In genomic region chr12:70707629-70708289, GRCm38 (mm10) we compare ENCODE assay signal across 11 mouse cellular contexts.
DNase-seq lines count a peak whose midpoint lies in the region; ATAC-seq lines count a peak whose summit lies in the region.
"Had no signal": no experiment of that assay in that cellular context is flagged by ENCODE, and none has a peak within 500 bp of the region (broad histone marks: within the 10 kb centered on the region; RNA-seq: fewer than 3 reads in every experiment).

No protein-coding gene starts in this region.

- H3K4me3 ChIP-seq in kidney, embryonic 15.5 days (replicated peaks): no peak overlapping the region
- H3K4me3 ChIP-seq in liver, embryonic 12.5 days: no peak overlapping the region
- H3K4me3 ChIP-seq in stomach, embryonic 16.5 days (replicated peaks; ENCODE audit: low read length): no peak overlapping the region
- no peak overlapping the region for H3K4me3 ChIP-seq in forebrain, embryonic 13.5 days
- H3K4me3 ChIP-seq: forebrain, embryonic 15.5 days; hindbrain, embryonic 15.5 days had no signal

- no peaks in the 10 kb centered on the region for H3K36me3 ChIP-seq in kidney, embryonic 15.5 days
- no peaks in the 10 kb centered on the region for H3K36me3 ChIP-seq in liver, embryonic 12.5 days
- H3K36me3 ChIP-seq in stomach, embryonic 16.5 days (ENCODE audit: control insufficient read depth, insufficient read depth, low read length): no peaks in the 10 kb centered on the region
- no peaks in the 10 kb centered on the region for H3K36me3 ChIP-seq in forebrain, embryonic 13.5 days (ENCODE audit: poor library complexity, severe bottlenecking)
- H3K36me3 ChIP-seq: forebrain, embryonic 15.5 days; hindbrain, embryonic 15.5 days had no signal

- H3K9me3 ChIP-seq in kidney, embryonic 15.5 days (replicated peaks): no peaks in the 10 kb centered on the region
- no peaks in the 10 kb centered on the region for H3K9me3 ChIP-seq in liver, embryonic 12.5 days (replicated peaks)
- no peaks in the 10 kb centered on the region for H3K9me3 ChIP-seq in stomach, embryonic 16.5 days (replicated peaks; ENCODE audit: control insufficient read depth, low read length)
- no peaks in the 10 kb centered on the region for H3K9me3 ChIP-seq in forebrain, embryonic 13.5 days (replicated peaks)
- H3K9me3 ChIP-seq: forebrain, embryonic 15.5 days; hindbrain, embryonic 15.5 days had no signal

- H3K27me3 ChIP-seq in kidney, embryonic 15.5 days: no peaks in the 10 kb centered on the region
- H3K27me3 ChIP-seq in liver, embryonic 12.5 days (replicated peaks): no peaks in the 10 kb centered on the region
- no peaks in the 10 kb centered on the region for H3K27me3 ChIP-seq in stomach, embryonic 16.5 days (ENCODE audit: control insufficient read depth, insufficient read depth, low read length)
- no peaks in the 10 kb centered on the region for H3K27me3 ChIP-seq in forebrain, embryonic 13.5 days
- H3K27me3 ChIP-seq: forebrain, embryonic 15.5 days; hindbrain, embryonic 15.5 days had no signal

- no peak overlapping the region for H3K4me2 ChIP-seq in kidney, embryonic 15.5 days
- H3K4me2 ChIP-seq in liver, embryonic 12.5 days: no peak overlapping the region
- no peak overlapping the region for H3K4me2 ChIP-seq in stomach, embryonic 16.5 days (ENCODE audit: low read depth, low read length)
- H3K4me2 ChIP-seq in forebrain, embryonic 13.5 days: no peak overlapping the region
- H3K4me2 ChIP-seq: forebrain, embryonic 15.5 days; hindbrain, embryonic 15.5 days had no signal

- 59% methylated on average over 6 of the region's 6 CpGs for WGBS in kidney, embryonic 15.5 days
- 38% methylated on average over 6 of the region's 6 CpGs for WGBS in liver, embryonic 12.5 days (ENCODE audit: insufficient replicate concordance)
- WGBS in stomach, embryonic 16.5 days: 47% methylated on average over 6 of the region's 6 CpGs
- 82% methylated on average over 6 of the region's 6 CpGs for WGBS in forebrain, embryonic 13.5 days

- DNase-seq in kidney, postnatal 25 days: peak; percentile 10 to 48
- DNase-seq in heart, adult 8-10 months (ENCODE audit: low spot score): peak; percentile 41
- no peak for DNase-seq in c-Kit-positive CD71-positive TER-119-positive erythroid progenitor cells, embryonic 14.5 days (ENCODE audit: low spot score)
- DNase-seq in cerebellum, adult 18-20 months: no peak
- DNase-seq: cerebellum, adult 9-11 months had no signal

- H3K4me1 ChIP-seq in kidney, embryonic 15.5 days: peaks cover 3% of the 10 kb centered on the region; the same call in 1 of the 2 replicates
- no peaks in the 10 kb centered on the region for H3K4me1 ChIP-seq in liver, embryonic 12.5 days
- peaks cover 16% of the 10 kb centered on the region; the same call in 1 of the 2 replicates for H3K4me1 ChIP-seq in stomach, embryonic 16.5 days (ENCODE audit: control insufficient read depth, insufficient read depth, low read length)
- H3K4me1 ChIP-seq in forebrain, embryonic 13.5 days: no peaks in the 10 kb centered on the region
- H3K4me1 ChIP-seq: forebrain, embryonic 15.5 days; hindbrain, embryonic 15.5 days had no signal

- H3K27ac ChIP-seq in kidney, embryonic 15.5 days: no peak overlapping the region
- H3K27ac ChIP-seq in liver, embryonic 12.5 days: no peak overlapping the region
- peak overlapping the region; percentile 77 for H3K27ac ChIP-seq in stomach, embryonic 16.5 days (ENCODE audit: low read length)
- H3K27ac ChIP-seq in forebrain, embryonic 13.5 days: no peak overlapping the region
- H3K27ac ChIP-seq: forebrain, embryonic 15.5 days; hindbrain, embryonic 15.5 days had no signal

- ATAC-seq in kidney, embryonic 15.5 days (replicated peaks; ENCODE audit: low FRiP score): no peak
- peak; percentile 77 for ATAC-seq in liver, embryonic 12.5 days
- ATAC-seq in stomach, embryonic 16.5 days (ENCODE audit: insufficient read depth, low FRiP score): peak; percentile 89
- ATAC-seq in forebrain, embryonic 13.5 days: no peak
- ATAC-seq: forebrain, embryonic 15.5 days had no signal

- H3K9ac ChIP-seq in kidney, embryonic 15.5 days: no peak overlapping the region
- no peak overlapping the region for H3K9ac ChIP-seq in liver, embryonic 12.5 days
- H3K9ac ChIP-seq in stomach, embryonic 16.5 days (ENCODE audit: low read length): no peak overlapping the region
- no peak overlapping the region for H3K9ac ChIP-seq in forebrain, embryonic 13.5 days
- H3K9ac ChIP-seq: forebrain, embryonic 15.5 days; hindbrain, embryonic 15.5 days had no signal

Comparison
In these comparisons a context has a peak if more than half of its experiments do, and no peak if none do; other contexts are left out.
1. DNase-seq: peak in kidney, postnatal 25 days (2 of 2) and heart, adult 8-10 months (single experiment); none in c-Kit-positive CD71-positive TER-119-positive erythroid progenitor cells, embryonic 14.5 days (single experiment) and cerebellum, adult 18-20 months (0 of 2).
2. ATAC-seq: peak in liver, embryonic 12.5 days (single experiment) and stomach, embryonic 16.5 days (single experiment); none in kidney, embryonic 15.5 days (single experiment) and forebrain, embryonic 13.5 days (single experiment).